Mouse (Mus musculus) forebrain, embryonic 13.5 days (tissue): ENCODE results near the gene Spata45. TPM values are rescaled to one million over a fixed set of nuclear protein-coding genes. Genes with fewer than 3 reads are reported as not detected.
A peak's percentile ranks its signal among the peaks of the same experiment; 100 is the strongest.

Experiments used
- ATAC-seq: fragments of 200-750 bp; cut with Nextera tagmentation; 2 replicates; pipeline ENCODE4 v1.8.0; 2017
- H3K27ac ChIP-seq: fragments of 300-500 bp; sonication (generic); 2 replicates; pipeline ENCODE4 v1.5.1; 2015; ENCODE audit warnings: inconsistent platforms, mild to moderate bottlenecking, moderate library complexity
- H3K27me3 ChIP-seq: fragments of 300-500 bp; sonication (generic); 2 replicates; pipeline ENCODE4 v1.6.1; 2015; ENCODE audit warnings: mild to moderate bottlenecking, inconsistent platforms
- H3K36me3 ChIP-seq: fragments of 300-500 bp; sonication (generic); 2 replicates; pipeline ENCODE4 v1.6.1; 2015; ENCODE audit warnings: mild to moderate bottlenecking, inconsistent platforms; ENCODE audit not compliant: poor library complexity, severe bottlenecking
- H3K4me1 ChIP-seq: fragments of 300-500 bp; sonication (generic); 2 replicates; pipeline ENCODE4 v1.6.1; 2015; ENCODE audit warnings: inconsistent platforms
- H3K4me2 ChIP-seq: fragments of 300-500 bp; sonication (generic); 2 replicates; pipeline ENCODE4 v1.6.1; 2015; ENCODE audit warnings: inconsistent platforms, mild to moderate bottlenecking, moderate library complexity
- H3K4me3 ChIP-seq: fragments of 300-500 bp; sonication (generic); 2 replicates; pipeline ENCODE4 v1.5.1; 2015; ENCODE audit warnings: mild to moderate bottlenecking, inconsistent platforms
- H3K9ac ChIP-seq: fragments of 300-500 bp; sonication (generic); 2 replicates; pipeline ENCODE4 v1.6.1; 2015; ENCODE audit warnings: mild to moderate bottlenecking, inconsistent platforms
- H3K9me3 ChIP-seq: fragments of 300-500 bp; sonication (generic); replicated peaks from 2 replicates; pipeline ENCODE4 v1.6.1; 2016; ENCODE audit warnings: inconsistent platforms
- WGBS: fragments of 180-500 bp; shearing (Covaris S2); methylation state at CpG from one replicate; pipeline ENCODE4 v1.1.7; 2015; 5-methylcytosine and 5-hydroxymethylcytosine counted together
- polyA plus RNA-seq: library from polyadenylated mRNA; unstranded; fragments of >200 nt; fragmentation: Nextera tagmentation; extraction: Ambion mirVana; gene quantifications from 2 replicates; pipeline ENCODE4 v1.2.1, GENCODE M21; 2015

Spata45 gene
- polyA plus RNA-seq: not detected in 2 replicates

- H3K9me3 ChIP-seq: no peaks in the 10 kb centered on the region
- H3K4me1 ChIP-seq: 0 out of 2 replicates have a peak, but pooled peaks cover 3% of the 10 kb centered on the region
- no peak within 1 kb of the TSS for H3K4me3 ChIP-seq
- no peaks in the 10 kb centered on the region for H3K27me3 ChIP-seq
- no peak within 1 kb of the TSS for H3K4me2 ChIP-seq
- H3K9ac ChIP-seq: no peak within 1 kb of the TSS
- no peak for ATAC-seq
- WGBS: 76% methylated on average over 6 of the region's 6 CpGs
- H3K27ac ChIP-seq: no peak within 1 kb of the TSS
- H3K36me3 ChIP-seq: no peaks in the 10 kb centered on the region
These were observed at the start of gene Spata45 for GRCm38 (mm10) chr1:191036554-191037334. Gene Spata45 (plus strand): TSS chr1:191036639.

GRCm38 (mm10) chr1:190989437-190990082, 46.9 kb upstream of the Spata45 start:
- H3K9me3 ChIP-seq: no peaks in the 10 kb centered on the region
- ATAC-seq: no peak

GRCm38 (mm10) chr1:190995548-190995947, 40.9 kb upstream of the Spata45 start:
- no peak overlapping the region for H3K4me2 ChIP-seq
- 53% methylated on average over 7 of the region's 7 CpGs for WGBS
- 0 out of 2 replicates have a peak, but pooled peaks cover 6% of the 10 kb centered on the region for H3K9me3 ChIP-seq
- H3K9ac ChIP-seq: no peak overlapping the region
- H3K27ac ChIP-seq: no peak overlapping the region
- no peak overlapping the region for H3K4me3 ChIP-seq
- no peaks in the 10 kb centered on the region for H3K27me3 ChIP-seq
- no peaks in the 10 kb centered on the region for H3K36me3 ChIP-seq
- ATAC-seq: 0 out of 2 replicates have a peak, but pooled peaks have one; percentile 6
- peaks cover 6% of the 10 kb centered on the region for H3K4me1 ChIP-seq

More at GRCm38 (mm10) chr1:190989437-190990082, 46.9 kb upstream of the Spata45 start:
- no peaks in the 10 kb centered on the region for H3K36me3 ChIP-seq
- H3K27ac ChIP-seq: no peak overlapping the region
- no peaks in the 10 kb centered on the region for H3K27me3 ChIP-seq
- H3K9ac ChIP-seq: no peak overlapping the region
- 79% methylated on average over 9 of the region's 9 CpGs for WGBS
- no peak overlapping the region for H3K4me3 ChIP-seq
- no peak overlapping the region for H3K4me2 ChIP-seq
- H3K4me1 ChIP-seq: no peaks in the 10 kb centered on the region

GRCm38 (mm10) chr1:190996346-190996877, 40.0 kb upstream of the Spata45 start:
- H3K4me3 ChIP-seq: no peak overlapping the region
- H3K9ac ChIP-seq: no peak overlapping the region
- H3K27me3 ChIP-seq: no peaks in the 10 kb centered on the region
- ATAC-seq: no peak
- H3K4me1 ChIP-seq: peaks cover 6% of the 10 kb centered on the region
- H3K9me3 ChIP-seq: 0 out of 2 replicates have a peak, but pooled peaks cover 6% of the 10 kb centered on the region
- no peak overlapping the region for H3K4me2 ChIP-seq
- WGBS: 79% methylated on average over 6 of the region's 6 CpGs
- H3K36me3 ChIP-seq: no peaks in the 10 kb centered on the region
- H3K27ac ChIP-seq: no peak overlapping the region

- 0 out of 2 replicates have a peak, but pooled peaks cover 6% of the 10 kb centered on the region for H3K9me3 ChIP-seq
- H3K36me3 ChIP-seq: no peaks in the 10 kb centered on the region
- ATAC-seq: no peak
- no peaks in the 10 kb centered on the region for H3K27me3 ChIP-seq
- no peak overlapping the region for H3K27ac ChIP-seq
- no peak overlapping the region for H3K9ac ChIP-seq
- WGBS: 86% methylated on average over 1 of the region's 1 CpGs
- no peak overlapping the region for H3K4me3 ChIP-seq
- H3K4me1 ChIP-seq: peaks cover 6% of the 10 kb centered on the region
- no peak overlapping the region for H3K4me2 ChIP-seq
These were observed 38.4 kb upstream of the Spata45 start for GRCm38 (mm10) chr1:190998027-190998426.

GRCm38 (mm10) chr1:191000686-191001085, 35.8 kb upstream of the Spata45 start:
- WGBS: 73% methylated on average over 3 of the region's 3 CpGs
- Histone ChIP-seq H3K4me3 (no peak overlapping the region), H3K4me1 (peaks cover 1% of the 10 kb centered on the region), H3K36me3 (peaks cover 14% of the 10 kb centered on the region), H3K9me3 (0 out of 2 replicates have a peak, but pooled peaks cover 6% of the 10 kb centered on the region), H3K27ac (no peak overlapping the region), H3K27me3 (no peaks in the 10 kb centered on the region), H3K9ac (no peak overlapping the region), H3K4me2 (no peak overlapping the region)
- no peak for ATAC-seq

- no peak overlapping the region for H3K4me3 ChIP-seq
- ATAC-seq: no peak
- WGBS: 70% methylated on average over 6 of the region's 6 CpGs
- peaks cover 17% of the 10 kb centered on the region for H3K36me3 ChIP-seq
- H3K27me3 ChIP-seq: no peaks in the 10 kb centered on the region
- H3K4me1 ChIP-seq: no peaks in the 10 kb centered on the region
- no peak overlapping the region for H3K9ac ChIP-seq
- H3K27ac ChIP-seq: no peak overlapping the region
- no peak overlapping the region for H3K4me2 ChIP-seq
- 0 out of 2 replicates have a peak, but pooled peaks cover 6% of the 10 kb centered on the region for H3K9me3 ChIP-seq
These were observed 34.2 kb upstream of the Spata45 start for GRCm38 (mm10) chr1:191002201-191002600.

GRCm38 (mm10) chr1:191008707-191009106, 27.7 kb upstream of the Spata45 start:
- WGBS: 95% methylated on average over 5 of the region's 5 CpGs
- peaks cover 73% of the 10 kb centered on the region for H3K36me3 ChIP-seq

GRCm38 (mm10) chr1:191014271-191014670, 22.2 kb upstream of the Spata45 start:
- H3K36me3 ChIP-seq: peaks cover 52% of the 10 kb centered on the region
- H3K9ac ChIP-seq: no peak overlapping the region
- no peak overlapping the region for H3K4me3 ChIP-seq
- H3K4me1 ChIP-seq: no peaks in the 10 kb centered on the region
- no peak overlapping the region for H3K27ac ChIP-seq
- no peak for ATAC-seq
- no peaks in the 10 kb centered on the region for H3K27me3 ChIP-seq
- no peaks in the 10 kb centered on the region for H3K9me3 ChIP-seq
- no peak overlapping the region for H3K4me2 ChIP-seq
- 96% methylated on average over 3 of the region's 3 CpGs for WGBS

More at GRCm38 (mm10) chr1:191008707-191009106, 27.7 kb upstream of the Spata45 start:
- Histone ChIP-seq H3K27me3 (no peaks in the 10 kb centered on the region), H3K4me2 (no peak overlapping the region), H3K27ac (no peak overlapping the region), H3K4me1 (no peaks in the 10 kb centered on the region), H3K9me3 (no peaks in the 10 kb centered on the region; the same call in 1 of the 2 replicates), H3K9ac (no peak overlapping the region), H3K4me3 (no peak overlapping the region)
- no peak for ATAC-seq

GRCm38 (mm10) chr1:191019803-191020202, 16.6 kb upstream of the Spata45 start:
- H3K9me3 ChIP-seq: no peaks in the 10 kb centered on the region
- H3K27ac ChIP-seq: no peak overlapping the region
- no peak overlapping the region for H3K9ac ChIP-seq
- peaks cover 16% of the 10 kb centered on the region for H3K36me3 ChIP-seq
- ATAC-seq: no peak
- no peaks in the 10 kb centered on the region for H3K27me3 ChIP-seq
- no peak overlapping the region for H3K4me3 ChIP-seq
- WGBS: 96% methylated on average over 5 of the region's 5 CpGs
- H3K4me1 ChIP-seq: peaks cover 5% of the 10 kb centered on the region
- no peak overlapping the region for H3K4me2 ChIP-seq

GRCm38 (mm10) chr1:191020217-191020924, 16.1 kb upstream of the Spata45 start:
- Histone ChIP-seq H3K4me2 (no peak overlapping the region), H3K9ac (no peak overlapping the region), H3K36me3 (peaks cover 16% of the 10 kb centered on the region), H3K27me3 (no peaks in the 10 kb centered on the region), H3K4me1 (peaks cover 11% of the 10 kb centered on the region), H3K4me3 (no peak overlapping the region), H3K9me3 (no peaks in the 10 kb centered on the region), H3K27ac (no peak overlapping the region)
- WGBS: 84% methylated on average over 3 of the region's 3 CpGs
- no peak for ATAC-seq
